Mouse (Mus musculus) embryonic fibroblast, embryonic 13.5 days (primary cell): ENCODE data around the gene 4930455H04Rik.

Experiments
- CTCF ChIP-seq: IDR thresholded peaks from 2 replicates; pipeline ENCODE4 v1.5.1; 2011; ENCODE audit warnings: mild to moderate bottlenecking, control low read depth, low read length, moderate library complexity, borderline replicate concordance; ENCODE audit not compliant: insufficient read depth
- POLR2A ChIP-seq: IDR thresholded peaks from 2 replicates; pipeline ENCODE4 v1.6.1; 2011; ENCODE audit warnings: low read depth, mild to moderate bottlenecking, control low read depth, low read length, moderate library complexity

- TF ChIP-seq CTCF (no peak), POLR2A (no peak)
Measured at GRCm38 (mm10) chr3:116991180-116991579, 23.1 kb downstream of the 4930455H04Rik start.
